Mouse (Mus musculus): ENCODE results near the gene Cyp2t4.

DNA sequence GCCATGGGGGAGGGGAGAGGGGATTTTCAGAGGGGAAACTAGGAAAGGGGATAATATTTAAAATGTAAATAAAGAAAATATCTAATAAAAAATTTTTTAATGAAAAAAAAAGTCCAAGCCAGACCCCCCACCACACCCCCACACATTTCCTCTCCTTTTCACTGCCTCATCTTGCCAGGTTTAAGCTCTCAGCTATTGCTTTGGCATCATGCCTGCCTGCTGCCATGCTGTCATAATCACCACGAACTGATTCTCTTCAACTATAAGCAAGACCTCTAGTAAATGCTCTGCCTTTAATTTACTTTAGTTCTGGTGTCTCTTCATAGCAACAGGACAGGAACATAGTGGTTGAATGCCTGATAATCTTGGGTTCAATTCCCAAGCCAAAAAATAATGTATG is 29.0 kb downstream of the Cyp2t4 start:
- TF ChIP-seq MAX (IDR thresholded peaks at IDR 0.05; ENCODE audit: low read depth) (no peak), POLR2A (IDR thresholded peaks at IDR 0.05; ENCODE audit: insufficient read length, low read depth) (no peak), TCF12 (IDR thresholded peaks at IDR 0.05; ENCODE audit: insufficient read depth, poor library complexity, severe bottlenecking) (no peak), TCF3 (IDR thresholded peaks at IDR 0.05; ENCODE audit: insufficient read length, low read depth) (no peak), MYOG (IDR thresholded peaks at IDR 0.05; ENCODE audit: control insufficient read depth in 1 of 3, insufficient read depth in 1 of 3, insufficient read length in 2 of 3, low read depth in 2 of 3) (no peak), MYOD1 (IDR thresholded peaks at IDR 0.05; ENCODE audit: control insufficient read depth in 1 of 3, insufficient read length in 2 of 3, low read depth in 2 of 3) (no peak), USF1 (IDR thresholded peaks at IDR 0.05; ENCODE audit: low read depth) (no peak), E2F4 (IDR thresholded peaks at IDR 0.05; ENCODE audit: insufficient read depth) (no peak), POLR2AphosphoS2 (IDR thresholded peaks at IDR 0.05; ENCODE audit: insufficient read length, low read depth) (no peak), SRF (IDR thresholded peaks at IDR 0.05; ENCODE audit: control insufficient read depth, insufficient read length, low read depth) (no peak), CEBPB (IDR thresholded peaks at IDR 0.05; ENCODE audit: insufficient read depth, poor library complexity, severe bottlenecking) (no peak)

Data from myocyte (in vitro differentiated cells).